Mouse (Mus musculus) lung, postnatal 25 days (tissue): ENCODE data around the gene Ggta1.
"Not testable (repeated sequence)": the region's sequence is repeated elsewhere in the genome, so short reads cannot be mapped to it uniquely, and the experiment has no call there.

ENCODE experiments used
- DNase-seq: peaks from one replicate; pipeline ENCODE4 v3.0.0; 2022; ENCODE audit warnings: low spot score

The Ggta1 gene

DNA sequence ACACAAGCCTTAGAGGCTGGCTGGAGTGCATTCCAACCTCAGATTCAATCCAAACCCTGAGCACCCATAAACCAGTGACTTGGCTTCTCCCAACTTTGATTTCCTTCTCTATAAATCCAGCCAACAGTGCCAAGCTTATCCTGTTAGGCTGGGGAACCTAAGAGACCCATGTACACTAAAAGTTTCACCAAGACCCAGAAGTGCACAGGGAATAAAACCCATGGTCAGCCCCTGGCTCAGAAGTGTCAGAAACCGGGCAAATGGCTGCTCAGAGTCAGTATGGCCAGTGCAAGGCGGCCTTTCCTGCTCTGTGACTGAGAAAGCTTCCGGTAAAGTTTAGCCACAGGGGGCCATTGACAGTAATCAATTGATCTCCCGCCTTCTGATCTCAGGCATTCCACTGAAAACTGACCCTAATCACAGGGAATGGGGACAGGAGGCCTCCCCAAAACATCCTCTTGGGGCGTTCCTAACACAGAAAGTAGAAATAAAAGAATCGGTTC lies 2.6 kb downstream of the Ggta1 start:
- no peak for DNase-seq

DNA sequence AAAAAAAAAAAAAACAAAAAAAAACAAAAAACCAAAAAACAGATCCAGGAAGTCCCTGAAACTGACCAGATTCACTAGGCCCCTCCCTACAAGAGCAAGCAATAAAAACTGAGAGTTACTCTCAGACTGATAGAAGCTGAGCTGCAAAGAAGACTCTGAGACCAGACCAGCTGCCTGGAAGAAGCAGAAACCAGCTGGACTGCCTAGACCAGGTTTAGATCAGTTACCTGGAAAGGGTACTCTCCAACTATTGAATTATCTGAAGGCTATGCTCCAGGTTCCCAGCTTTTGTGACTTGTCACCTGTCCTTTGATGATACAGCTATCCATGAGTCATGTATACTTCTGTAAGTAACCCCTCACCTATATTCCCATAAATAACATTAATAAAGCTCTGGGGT lies 3.7 kb downstream of the Ggta1 start:
- DNase-seq: no peak

DNA sequence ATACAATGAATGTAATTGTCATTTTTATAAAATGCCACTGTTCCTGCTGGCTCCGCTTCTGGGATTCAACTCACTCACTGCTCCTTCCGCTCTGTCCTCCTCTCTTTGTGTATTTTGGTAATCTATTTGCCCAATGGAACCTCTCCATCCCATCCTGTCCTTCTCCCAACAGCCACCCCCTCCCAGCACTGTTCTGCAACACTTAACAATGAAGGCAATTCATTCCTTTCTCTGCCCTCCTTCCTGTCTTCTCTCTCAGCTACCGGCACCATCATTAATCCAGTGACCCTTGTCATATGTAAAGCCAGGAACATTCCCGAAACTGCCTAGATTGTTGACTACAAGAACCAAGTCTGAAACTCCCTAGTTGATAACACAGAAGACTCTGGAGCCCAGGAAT lies 4.6 kb downstream of the Ggta1 start:
- DNase-seq: no peak

DNA sequence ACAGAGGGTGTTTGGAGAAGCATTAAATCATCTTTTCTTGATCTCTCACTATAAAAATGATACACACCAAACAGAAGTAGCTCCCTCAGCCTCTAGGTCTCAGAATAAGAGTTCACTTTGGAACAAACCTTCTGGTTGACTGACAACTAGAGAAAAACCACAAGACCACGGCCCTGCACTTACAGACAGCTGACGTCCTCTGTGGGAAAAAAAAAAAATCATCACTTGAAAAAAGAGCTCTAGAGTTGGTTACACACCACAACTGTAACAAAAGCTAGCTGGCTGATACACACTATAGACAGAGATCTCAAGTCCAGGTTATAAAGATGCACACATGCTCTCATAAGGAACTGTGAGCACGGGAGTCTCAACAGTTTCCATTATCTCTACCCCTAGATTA lies 9.3 kb downstream of the Ggta1 start:
- DNase-seq: no peak

DNA sequence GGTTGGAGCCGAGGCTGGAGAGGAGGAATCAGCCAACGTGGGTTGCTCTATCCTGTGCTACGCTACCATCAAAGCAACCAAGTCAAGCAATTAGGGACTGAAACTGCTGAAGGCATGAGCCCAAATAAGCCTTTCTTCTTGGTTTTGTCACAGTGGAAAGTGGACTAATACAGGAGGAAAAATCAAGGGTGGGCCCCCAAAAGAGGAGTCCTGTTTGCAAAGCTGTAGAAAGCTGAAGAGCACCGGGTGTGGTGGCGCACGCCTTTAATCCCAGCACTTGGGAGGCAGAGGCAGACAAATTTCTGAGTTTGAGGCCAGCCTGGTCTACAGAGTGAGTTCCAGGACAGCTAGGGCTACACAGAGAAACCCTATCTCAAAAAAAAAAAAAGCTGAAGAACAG lies 10.3 kb downstream of the Ggta1 start:
- DNase-seq: not testable (repeated sequence)

DNA sequence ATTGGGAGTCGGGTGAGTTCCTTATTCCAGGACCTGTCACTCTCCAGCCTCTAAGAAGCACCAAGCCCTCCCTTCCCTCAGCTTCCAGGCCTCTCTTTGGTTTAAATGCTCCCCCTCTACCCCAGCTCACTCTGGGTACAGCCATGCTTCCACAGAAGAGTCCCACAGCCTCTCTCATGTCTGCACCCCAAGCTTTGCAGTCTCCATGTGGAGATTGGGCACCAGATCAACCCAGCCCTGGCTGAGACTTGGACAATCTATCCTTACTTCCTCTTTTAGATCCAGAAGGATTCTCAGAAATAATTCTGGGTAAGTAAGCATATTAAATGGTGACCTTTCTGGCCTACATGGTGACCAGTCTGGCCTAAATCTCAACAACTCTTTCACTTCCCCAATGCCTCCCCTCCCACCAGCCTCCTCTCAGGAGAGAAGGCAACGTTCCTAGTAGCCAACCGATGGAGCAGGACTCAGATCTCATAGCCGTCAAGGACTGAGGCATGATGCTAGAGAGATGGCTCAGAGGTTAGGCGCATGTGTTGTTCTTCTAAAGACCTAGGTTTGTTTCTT lies 11.5 kb downstream of the Ggta1 start:
- DNase-seq: no peak

DNA sequence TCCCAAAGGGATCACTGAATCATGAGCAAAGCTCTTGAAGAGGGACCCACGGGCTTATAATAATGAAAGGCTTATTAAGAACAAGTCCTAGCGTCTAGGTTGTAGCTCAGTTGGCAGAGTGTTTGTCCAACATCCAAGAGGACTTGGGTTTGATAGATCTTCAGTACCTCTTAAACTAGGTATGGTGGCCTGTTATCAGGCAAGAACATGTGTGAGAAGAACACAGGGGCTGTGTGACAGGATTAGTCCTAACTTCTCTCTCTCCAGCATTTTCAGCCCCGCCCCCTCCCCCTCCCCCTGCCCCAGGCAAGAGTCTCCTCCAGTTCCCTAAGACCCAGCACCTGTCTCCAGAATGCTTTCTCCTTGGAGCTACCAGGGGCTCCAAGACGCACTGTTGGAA lies 12.2 kb downstream of the Ggta1 start:
- no peak for DNase-seq

DNA sequence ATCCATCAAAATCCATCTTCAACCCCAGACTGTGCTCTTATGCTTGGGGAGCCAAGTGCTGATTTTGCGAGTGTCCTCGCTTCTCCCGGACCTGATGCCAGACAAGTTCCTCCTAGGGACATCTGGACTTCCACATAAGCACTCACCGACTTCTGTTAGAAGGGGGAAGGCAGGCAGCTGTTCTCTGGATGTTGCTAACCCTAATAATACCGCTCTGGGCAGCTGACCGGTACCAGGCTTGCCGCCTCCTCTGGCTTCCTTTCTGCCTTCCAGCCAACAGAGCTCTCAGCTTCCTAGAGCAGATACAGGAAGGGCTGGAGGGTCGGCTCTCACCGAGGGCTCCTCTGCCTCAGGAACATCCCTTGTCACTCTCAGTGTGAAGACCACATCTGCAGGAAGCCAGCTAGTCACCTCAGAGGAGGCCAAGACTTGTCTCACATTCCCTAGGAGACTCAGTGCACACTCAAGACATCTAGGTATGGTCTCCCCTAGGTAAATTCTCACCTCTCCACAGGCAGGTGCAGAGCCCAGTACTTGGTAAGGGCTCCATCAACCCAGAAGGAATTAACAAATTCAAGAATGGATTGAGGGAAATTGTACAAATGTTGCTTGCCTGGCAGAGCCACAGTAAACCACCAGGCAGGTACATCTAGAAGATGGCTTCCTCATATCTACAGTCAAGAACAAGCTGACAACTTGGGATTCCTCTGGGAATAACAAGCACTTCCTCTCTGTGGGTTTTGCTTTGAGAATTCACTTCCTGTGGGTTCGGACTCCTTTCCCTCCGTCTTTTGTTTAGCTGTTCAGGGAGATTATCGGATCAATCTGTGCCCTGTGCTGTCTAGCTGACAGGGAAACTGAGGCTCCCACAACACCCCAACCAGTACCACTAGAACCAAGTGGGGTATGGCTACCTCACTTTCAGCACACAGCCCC lies 13.1 kb downstream of the Ggta1 start:
- DNase-seq: no peak

DNA sequence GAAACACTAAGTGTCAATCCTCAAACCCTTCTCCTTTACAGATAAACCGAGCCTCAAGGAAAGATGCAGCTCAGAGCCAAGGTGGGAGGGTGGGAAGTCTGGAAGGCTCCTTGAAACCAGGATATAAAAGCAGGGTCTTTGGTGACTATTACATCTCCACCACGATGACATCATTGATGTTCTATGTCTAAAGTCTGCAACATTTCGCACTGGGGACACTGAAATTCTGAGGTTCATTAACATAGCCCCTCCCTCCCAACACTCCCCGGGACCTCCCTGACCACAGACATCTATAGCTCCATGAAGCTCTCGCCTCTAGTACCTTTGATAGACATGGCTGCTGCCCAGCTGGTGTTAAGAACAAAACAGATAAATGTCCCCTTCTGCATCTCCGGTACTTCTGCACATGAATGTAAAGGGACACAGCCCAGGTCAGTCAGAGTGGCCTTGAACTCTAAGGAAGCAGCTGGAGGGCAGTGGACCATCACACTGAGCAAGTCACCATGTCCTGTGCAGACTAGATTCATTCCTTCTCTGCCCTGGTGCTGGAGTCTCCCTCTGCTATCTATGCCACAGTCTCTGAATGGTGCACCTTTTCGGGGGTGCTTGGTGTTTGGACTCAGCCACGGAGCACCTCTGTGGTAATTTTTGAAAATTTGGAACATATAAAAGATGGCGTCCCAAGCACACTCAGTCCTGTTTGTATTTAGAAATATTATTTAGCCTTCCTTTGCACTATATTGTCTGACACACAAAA lies 13.9 kb downstream of the Ggta1 start:
- DNase-seq: no peak

DNA sequence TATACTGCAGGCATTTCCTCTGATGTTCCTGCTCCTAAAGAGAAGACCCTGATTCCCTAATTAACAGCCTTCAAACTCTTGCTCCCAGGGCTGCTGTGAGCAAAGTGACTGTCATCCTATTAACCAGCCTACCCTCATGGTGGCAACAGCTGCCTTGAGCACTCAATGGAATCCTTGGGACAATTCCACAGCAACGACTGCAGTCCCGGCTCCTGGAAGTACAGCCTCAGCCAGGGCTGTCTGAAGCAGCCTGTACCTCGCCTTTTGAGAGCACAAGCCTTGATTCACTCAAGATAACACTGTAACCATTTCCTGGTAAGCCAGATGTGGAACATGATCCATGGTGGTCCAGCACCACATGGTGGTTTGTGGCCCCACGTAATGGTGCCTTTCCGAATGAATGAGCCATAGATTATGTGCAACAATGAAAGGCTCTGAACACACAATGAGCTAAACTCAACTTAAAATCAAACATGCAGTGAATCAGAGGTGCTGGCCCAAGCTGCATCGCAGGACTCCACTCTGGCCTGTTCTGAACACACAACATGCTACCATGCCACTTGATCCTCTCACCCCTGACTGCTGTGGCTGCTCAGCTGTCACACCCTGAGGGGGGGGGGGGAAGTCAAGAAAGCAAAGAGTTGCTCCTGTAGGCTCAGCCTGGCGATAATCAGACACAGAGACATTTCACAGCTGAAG lies 14.7 kb downstream of the Ggta1 start:
- no peak for DNase-seq

DNA sequence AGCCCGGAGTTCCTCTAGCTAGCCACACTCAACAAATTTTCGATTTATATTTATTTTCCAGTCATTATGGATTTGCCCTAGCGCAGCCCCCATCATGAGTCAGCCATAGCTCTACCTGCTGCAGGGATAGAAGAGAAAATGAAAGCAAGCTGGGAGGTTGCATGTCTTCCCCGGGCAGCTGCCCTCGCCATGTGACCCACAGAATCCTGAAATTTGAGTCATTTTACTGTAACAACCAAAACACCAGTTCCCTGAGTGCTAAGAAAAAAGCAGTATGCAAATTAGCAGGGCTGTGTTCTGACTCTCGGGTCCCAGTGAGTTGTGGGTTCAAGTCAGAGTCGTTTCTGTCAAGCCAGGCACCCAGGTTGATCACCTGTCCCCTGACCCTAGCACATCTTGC lies 15.6 kb downstream of the Ggta1 start:
- no peak for DNase-seq

DNA sequence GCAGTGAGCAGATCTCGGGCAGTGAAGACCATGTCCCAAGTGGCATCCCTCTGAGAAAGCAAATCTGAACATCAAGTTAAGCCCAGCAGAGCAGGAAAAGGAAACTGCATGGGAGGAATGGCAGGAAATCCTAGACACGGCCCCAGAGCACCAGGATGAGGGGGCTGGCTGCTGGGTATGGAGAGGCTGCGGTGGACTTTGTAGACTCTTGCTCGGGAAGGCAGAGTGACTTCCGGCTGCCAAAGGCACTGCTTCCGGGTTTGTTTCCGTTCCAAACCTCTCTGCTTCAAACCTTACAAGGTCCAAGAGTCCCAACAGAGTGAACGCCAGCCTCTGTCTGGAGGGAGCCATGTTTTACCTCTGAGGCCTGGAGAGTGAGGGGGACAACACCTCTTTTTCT lies 16.2 kb downstream of the Ggta1 start:
- no peak for DNase-seq

DNA sequence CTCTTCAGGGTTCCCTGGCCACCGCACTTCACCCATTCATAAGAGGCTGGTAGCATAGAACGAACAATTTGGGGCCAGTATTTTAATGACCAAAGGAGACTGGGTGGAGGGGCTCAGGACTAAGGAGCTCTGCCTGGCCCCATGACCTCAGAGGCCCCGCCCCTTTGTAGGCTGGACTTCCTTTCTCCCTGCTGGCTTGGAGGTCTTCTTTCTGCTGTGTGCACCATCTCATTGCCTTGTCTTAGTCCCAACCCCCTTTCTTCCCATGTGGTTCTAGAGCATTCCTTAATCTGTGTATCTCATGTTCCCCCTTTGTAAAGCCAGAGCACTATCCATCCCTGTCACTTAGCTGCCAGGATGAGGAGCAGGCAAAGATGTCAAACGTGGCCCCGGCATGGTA lies 16.7 kb downstream of the Ggta1 start:
- DNase-seq: no peak

DNA sequence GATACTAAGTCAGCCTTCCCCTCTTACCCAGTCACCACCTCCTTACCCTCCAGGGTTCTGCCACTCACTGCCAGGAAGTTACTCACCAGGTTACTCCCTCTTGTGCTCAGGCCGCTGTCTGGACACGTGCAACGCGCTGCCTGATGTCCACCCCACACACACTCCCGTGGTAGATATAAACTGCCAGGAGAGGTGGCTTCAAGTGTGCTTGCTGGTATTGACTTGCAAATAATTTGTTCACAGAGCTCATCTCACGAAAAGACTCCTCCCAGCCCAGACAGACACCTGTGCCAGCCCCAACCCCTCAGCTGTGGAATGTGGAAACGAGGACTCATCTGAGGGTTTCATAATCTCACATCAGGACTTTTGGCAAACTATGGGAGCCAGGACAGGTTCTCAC lies 17.4 kb downstream of the Ggta1 start:
- no peak for DNase-seq

DNA sequence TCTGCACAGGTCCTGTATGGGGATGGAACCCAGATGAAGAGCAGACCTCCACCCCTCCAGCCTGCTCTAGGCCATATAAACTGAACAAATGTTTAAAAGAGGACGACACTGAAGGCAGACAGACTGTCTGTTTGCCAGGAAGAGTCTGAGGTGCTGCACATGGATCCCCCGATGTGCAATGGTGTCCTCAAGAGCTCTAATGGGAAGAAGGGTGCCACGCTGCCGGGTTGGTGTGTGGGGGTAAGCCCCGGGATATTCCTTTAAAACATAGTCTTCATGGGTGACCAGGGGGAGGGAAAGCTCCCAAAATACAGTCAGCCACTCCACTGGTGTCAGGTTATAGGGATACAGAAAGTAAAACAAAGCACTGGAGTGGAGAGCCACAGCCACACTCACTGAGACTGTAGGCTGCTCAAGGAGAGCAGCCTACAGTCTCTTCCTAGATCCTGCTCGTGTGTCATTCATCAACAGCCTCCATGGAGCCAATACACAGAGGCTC lies 18.2 kb downstream of the Ggta1 start:
- DNase-seq: no peak

DNA sequence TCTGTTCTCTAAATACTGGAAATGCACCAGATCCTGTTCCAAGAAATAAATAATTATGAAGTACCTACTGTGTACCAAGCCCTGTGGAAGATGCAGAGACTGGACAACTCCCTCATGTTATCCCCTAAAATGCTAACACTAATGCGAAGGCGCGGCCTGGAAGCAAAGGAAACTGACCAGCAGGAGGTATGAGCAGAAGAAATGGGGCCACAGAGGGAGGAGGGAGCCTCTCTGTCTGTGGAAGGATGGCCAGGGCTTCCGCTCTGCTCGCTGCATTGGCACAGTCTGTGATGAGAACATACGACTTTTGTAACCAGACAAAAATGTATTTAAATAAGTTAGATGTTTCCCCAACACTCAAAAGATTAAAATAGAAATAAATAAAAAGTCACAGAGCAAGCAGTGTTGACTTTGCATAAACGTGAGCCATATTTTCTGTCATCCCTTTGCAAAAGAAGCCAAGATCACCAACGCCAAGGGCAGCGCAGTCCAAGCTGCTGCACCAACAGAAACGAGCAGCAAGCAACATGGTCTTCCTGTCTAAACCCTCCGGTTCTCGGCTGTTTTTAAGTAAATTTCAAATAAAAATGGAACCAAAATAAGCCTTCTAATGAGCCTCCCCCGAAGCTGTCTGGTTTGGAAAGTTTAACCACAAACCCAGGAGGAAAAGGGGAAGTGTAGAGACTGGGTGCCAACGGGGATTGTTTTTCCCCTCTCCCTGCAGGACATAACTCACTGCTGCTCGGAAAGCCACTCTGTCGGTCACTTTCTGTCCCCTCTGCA lies 18.9 kb downstream of the Ggta1 start:
- DNase-seq: no peak

DNA sequence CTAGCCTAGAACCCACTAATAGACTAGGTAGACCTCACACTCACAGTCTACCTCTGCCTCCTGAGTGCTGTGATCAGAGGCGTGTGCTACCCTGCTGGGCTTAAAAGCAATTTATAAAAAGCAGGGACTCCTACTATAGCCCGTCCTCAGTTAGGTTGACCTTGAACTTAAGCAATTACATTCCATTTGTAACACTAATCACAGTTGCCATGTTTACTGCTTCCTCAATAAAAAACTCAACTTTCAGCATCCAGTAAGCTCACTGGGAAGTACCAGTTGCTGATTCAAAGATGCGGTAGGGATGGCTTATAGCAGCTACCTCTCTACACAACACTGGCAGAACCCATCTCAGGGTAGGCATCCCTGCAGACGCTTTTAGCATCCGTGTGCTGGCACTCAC lies 19.7 kb downstream of the Ggta1 start:
- DNase-seq: no peak

DNA sequence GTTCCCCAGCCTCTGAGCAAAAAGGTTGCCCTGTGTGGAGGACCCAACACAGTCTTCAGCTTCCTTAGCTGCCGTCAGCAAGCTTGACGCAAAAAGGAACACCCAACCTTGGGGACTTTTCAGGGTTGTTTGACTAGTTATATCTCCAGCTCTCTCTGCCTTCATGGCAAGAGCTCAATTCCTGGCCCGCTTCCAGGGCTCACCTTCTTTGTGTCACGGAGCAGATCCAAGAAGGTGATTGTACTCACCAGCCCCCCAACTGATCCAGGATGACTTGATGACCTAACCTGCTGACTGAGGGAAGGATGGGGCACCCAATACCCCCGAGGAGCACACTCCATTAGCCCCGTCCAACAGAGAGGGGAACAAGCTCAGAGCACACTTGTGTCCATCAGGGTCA lies 21.0 kb downstream of the Ggta1 start:
- no peak for DNase-seq

DNA sequence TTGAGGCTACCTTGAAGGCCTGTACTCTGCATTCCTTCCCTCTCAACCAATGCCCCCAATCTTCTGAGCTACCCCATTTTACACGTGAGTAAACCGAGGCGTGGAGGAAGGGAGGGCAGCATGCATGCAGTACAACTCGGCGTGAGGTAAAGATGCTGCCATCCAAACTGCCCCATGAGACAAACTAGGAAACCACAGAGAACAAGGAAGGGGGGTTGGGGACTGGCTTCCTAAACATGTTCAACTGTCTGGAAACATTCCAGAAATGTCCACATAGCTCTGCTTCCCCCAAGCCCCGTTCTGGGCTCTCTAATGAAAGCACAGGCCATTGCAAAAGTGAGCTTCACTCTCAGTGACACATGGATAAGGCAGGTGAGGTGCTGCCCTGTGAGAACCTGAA lies 21.6 kb downstream of the Ggta1 start:
- DNase-seq: no peak

DNA sequence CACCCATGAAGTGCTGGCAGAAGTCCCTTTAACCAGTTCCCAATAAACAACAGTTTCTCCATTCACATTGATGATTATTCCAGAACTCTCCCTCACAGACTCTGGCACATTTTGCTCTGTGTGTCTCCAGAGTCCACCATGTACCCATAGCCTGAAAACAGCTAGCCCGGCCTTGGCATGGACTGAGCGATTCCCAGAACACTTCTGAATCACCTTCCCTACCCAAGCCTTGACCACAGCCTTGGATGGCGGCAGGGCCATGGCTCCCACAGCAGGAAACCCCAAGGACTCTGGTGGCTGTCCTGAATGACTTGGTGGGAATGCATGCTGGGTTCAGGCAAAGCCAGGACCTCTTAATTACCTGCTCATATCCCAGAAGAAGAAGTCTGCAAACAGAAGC lies 22.6 kb downstream of the Ggta1 start:
- DNase-seq: no peak

DNA sequence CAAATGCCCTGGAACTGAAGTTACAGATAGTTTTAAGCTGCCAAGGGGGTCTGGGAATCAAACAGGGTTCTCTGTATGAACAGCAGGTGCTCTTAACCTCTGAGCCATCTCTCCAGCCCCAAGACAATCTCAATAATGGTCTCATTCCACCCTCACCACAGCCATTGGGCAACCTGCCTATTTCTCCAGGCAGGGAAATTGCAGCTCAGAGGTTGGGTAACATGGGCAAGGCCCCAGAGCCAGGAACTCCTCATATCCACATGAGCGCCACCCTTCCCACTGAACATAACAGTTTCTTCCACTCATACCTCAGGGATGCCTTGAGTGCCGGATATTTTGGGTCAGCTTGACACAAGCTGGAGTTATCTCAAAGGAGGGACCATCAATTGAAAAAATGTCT lies 25.2 kb downstream of the Ggta1 start:
- DNase-seq: no peak
